Mouse (Mus musculus) natural killer cell, adult 2 months (primary cell): ENCODE results near the gene Svep1.
A peak's percentile ranks its signal among the peaks of the same experiment; 100 is the strongest.

Experiments
- DNase-seq, 2 experiments: peaks; one replicate each; pipeline ENCODE4 v3.0.0; 2022; ENCODE audit warnings: low spot score in 2 of 2

The Svep1 gene

GRCm38 (mm10) chr4:58084155-58084554 is 122.5 kb downstream of the Svep1 start:
- no peak for DNase-seq

GRCm38 (mm10) chr4:58082588-58082987 is 124.1 kb downstream of the Svep1 start:
- peak; percentile 24 to 40 for DNase-seq

- DNase-seq = peak; percentile 18 to 31
Observed at GRCm38 (mm10) chr4:58079631-58080030, 127.0 kb downstream of the Svep1 start.

GRCm38 (mm10) chr4:58077950-58078349 is 128.7 kb downstream of the Svep1 start:
- no peak for DNase-seq

- DNase-seq = no peak
Observed at GRCm38 (mm10) chr4:58077536-58077935, 129.1 kb downstream of the Svep1 start.

- no peak for DNase-seq
Observed at GRCm38 (mm10) chr4:58072888-58073287, 133.8 kb downstream of the Svep1 start.

GRCm38 (mm10) chr4:58068886-58069285 is 137.8 kb downstream of the Svep1 start:
- no peak for DNase-seq

GRCm38 (mm10) chr4:58064721-58065120 is 141.9 kb downstream of the Svep1 start:
- DNase-seq = no peak

GRCm38 (mm10) chr4:58062933-58063332 is 143.7 kb downstream of the Svep1 start:
- no peak for DNase-seq

GRCm38 (mm10) chr4:58055653-58056052 is 151.0 kb downstream of the Svep1 start:
- no peak for DNase-seq

GRCm38 (mm10) chr4:58054441-58054840 is 152.2 kb downstream of the Svep1 start:
- DNase-seq = no peak

GRCm38 (mm10) chr4:58050746-58051145 is 155.9 kb downstream of the Svep1 start:
- DNase-seq = no peak

GRCm38 (mm10) chr4:58050276-58050675 is 156.4 kb downstream of the Svep1 start:
- DNase-seq = no peak

GRCm38 (mm10) chr4:58044833-58045232 is 161.8 kb downstream of the Svep1 start:
- DNase-seq = no peak

- no peak for DNase-seq
Observed at GRCm38 (mm10) chr4:58044356-58044755, 162.3 kb downstream of the Svep1 start.

GRCm38 (mm10) chr4:58040093-58040492 is 166.6 kb downstream of the Svep1 start:
- DNase-seq = no peak

GRCm38 (mm10) chr4:58037096-58037705 is 169.5 kb downstream of the Svep1 start:
- DNase-seq = no peak

GRCm38 (mm10) chr4:58034663-58035062 is 172.0 kb downstream of the Svep1 start:
- no peak for DNase-seq

GRCm38 (mm10) chr4:58032714-58033113 is 173.9 kb downstream of the Svep1 start:
- no peak for DNase-seq

- no peak for DNase-seq
Observed at GRCm38 (mm10) chr4:58009024-58009423, 197.6 kb downstream of the Svep1 start, which contains the start of gene Txndc8. Gene Txndc8 (minus strand): TSS chr4:58009124.

- DNase-seq = no peak
Observed at GRCm38 (mm10) chr4:58003501-58003900, 203.2 kb downstream of the Svep1 start.
